Mouse (Mus musculus): Measurements from ENCODE around the gene Ctnnal1. TPM values are rescaled to one million over a fixed set of nuclear protein-coding genes. Genes with fewer than 3 reads are reported as not detected.

The Ctnnal1 gene
- polyA plus RNA-seq, 1 experiment = 22.2 TPM

DNA sequence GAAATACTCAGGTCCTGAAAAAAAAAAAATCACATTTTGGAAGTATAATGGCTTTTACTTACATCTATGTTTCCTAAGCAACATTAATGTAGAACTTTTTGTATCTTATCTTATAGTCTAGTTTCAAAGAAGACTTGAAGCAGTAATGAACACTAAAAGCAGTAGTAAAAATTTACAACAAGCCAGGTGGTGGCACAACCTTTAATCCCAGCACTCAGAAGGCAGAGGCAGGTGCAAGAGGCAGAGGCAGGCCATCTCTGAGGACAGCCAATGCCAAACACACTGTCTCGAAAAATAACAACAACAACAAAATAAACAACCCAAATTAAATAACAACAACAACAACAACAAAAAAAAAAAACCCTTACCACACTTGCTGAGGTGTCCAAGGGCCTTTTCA lies 93.9 kb downstream of the Ctnnal1 start:
- H3K27ac ChIP-seq (ENCODE audit: insufficient read depth, low read length) = no peak overlapping the region
- TF ChIP-seq CTCF (IDR thresholded peaks at IDR 0.05; ENCODE audit: extremely low read depth, insufficient read depth, low read length) (no peak), POLR2A (IDR thresholded peaks at IDR 0.05; ENCODE audit: extremely low read depth, insufficient read depth, low read length) (no peak)
- H3K4me1 ChIP-seq (ENCODE audit: control insufficient read depth, insufficient read depth, low read length) = no peaks in the 10 kb centered on the region
- no peak overlapping the region for H3K4me3 ChIP-seq (ENCODE audit: insufficient read depth, low read length)

DNA sequence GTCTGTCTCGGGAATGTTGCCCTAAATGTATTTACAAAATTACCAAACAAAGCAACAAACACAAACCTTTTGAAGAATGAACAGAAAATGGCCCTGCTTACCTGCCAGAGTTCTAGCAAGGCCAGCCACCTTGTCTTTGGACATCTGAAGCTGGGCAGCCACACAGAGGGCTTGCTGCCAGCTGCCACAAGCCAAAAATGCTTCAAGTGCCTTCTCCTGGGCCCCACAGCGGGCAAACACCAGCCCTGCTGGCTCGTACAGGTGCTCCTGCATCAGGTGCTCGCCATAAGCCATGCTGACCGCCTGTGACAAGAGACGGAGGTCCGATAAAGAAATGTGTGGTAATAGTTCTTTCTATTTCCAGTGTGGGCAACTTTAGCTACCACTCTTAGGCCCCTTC lies 96.1 kb downstream of the Ctnnal1 start:
- Histone ChIP-seq H3K4me1 (ENCODE audit: control insufficient read depth, insufficient read depth, low read length) (no peaks in the 10 kb centered on the region), H3K27ac (ENCODE audit: insufficient read depth, low read length) (no peak overlapping the region), H3K4me3 (ENCODE audit: insufficient read depth, low read length) (no peak overlapping the region)
- no peak for TF ChIP-seq CTCF (IDR thresholded peaks at IDR 0.05; ENCODE audit: extremely low read depth, insufficient read depth, low read length)
- no peak for TF ChIP-seq POLR2A (IDR thresholded peaks at IDR 0.05; ENCODE audit: extremely low read depth, insufficient read depth, low read length)

DNA sequence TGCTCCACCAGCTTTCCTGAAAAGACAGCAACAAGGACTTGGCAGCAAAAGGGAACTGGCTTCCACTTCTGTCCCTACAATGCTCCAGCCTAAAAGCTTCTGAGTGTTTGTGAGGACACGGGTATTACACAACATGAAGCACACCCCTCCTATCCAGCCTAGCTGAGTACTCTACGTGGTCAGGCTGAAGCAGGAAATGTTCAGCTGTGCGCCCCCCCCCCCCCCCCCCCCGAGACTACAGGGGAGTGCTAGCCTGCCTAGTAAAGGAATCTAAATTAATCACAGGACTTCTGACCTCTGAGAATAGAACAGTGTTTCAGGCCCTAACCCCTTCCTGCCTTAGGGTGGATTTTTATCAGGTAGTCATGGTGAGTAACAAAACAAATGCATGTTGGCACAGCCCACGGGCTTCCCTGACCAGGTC lies 97.1 kb downstream of the Ctnnal1 start:
- TF ChIP-seq POLR2A (IDR thresholded peaks at IDR 0.05; ENCODE audit: extremely low read depth, insufficient read depth, low read length) (no peak), CTCF (IDR thresholded peaks at IDR 0.05; ENCODE audit: extremely low read depth, insufficient read depth, low read length) (no peak)
- no peak overlapping the region for H3K27ac ChIP-seq (ENCODE audit: insufficient read depth, low read length)
- no peak overlapping the region for H3K4me3 ChIP-seq (ENCODE audit: insufficient read depth, low read length)
- H3K4me1 ChIP-seq (ENCODE audit: control insufficient read depth, insufficient read depth, low read length) = no peaks in the 10 kb centered on the region

Other genes with a start within 250 kb of the Ctnnal1 start
- gene Gm26657, start 125.1 kb downstream of the Ctnnal1 start, polyA plus RNA-seq (2012; rRNA removed) = not detected in 2 replicates
- gene Actl7b, start 123.7 kb downstream of the Ctnnal1 start, polyA plus RNA-seq (2012; rRNA removed) = 0.11 and 0.17 TPM in 2 replicates
- gene Actl7a, start 121.8 kb downstream of the Ctnnal1 start, polyA plus RNA-seq (2012; rRNA removed) = not detected in 2 replicates
- 70.7 and 71.5 TPM in 2 replicates for gene Elp1, start 62.9 kb downstream of the Ctnnal1 start, polyA plus RNA-seq (2012; rRNA removed)
- 12.4 and 12.6 TPM in 2 replicates for gene Fam206a, start 62.8 kb downstream of the Ctnnal1 start, polyA plus RNA-seq (2012; rRNA removed)
- gene Tmem245, start 82.2 kb upstream of the Ctnnal1 start, polyA plus RNA-seq (2012; rRNA removed) = 17.4 and 17.5 TPM in 2 replicates
- gene Frrs1l, start 125.2 kb upstream of the Ctnnal1 start, polyA plus RNA-seq (2012; rRNA removed) = 91.8 and 97.1 TPM in 2 replicates